Mouse (Mus musculus) brain, embryonic 14.5 days (tissue): ENCODE measurements at regions not wholly inside any gene's neighbourhood (a gene's known extent, or its start where the extent isn't known, plus 50 kb on each side); places are given as distances from the start of the nearest gene placed in this dataset.

Source experiments
- CTCF ChIP-seq: fragments of 200-500 bp; IDR thresholded peaks from 2 replicates; pipeline ENCODE4 v1.5.1; 2012; ENCODE audit warnings: inconsistent platforms, mild to moderate bottlenecking, moderate library complexity, borderline replicate concordance; ENCODE audit not compliant: insufficient read depth, insufficient read length; ENCODE audit errors: extremely low read depth
- POLR2A ChIP-seq: fragments of 200-500 bp; IDR thresholded peaks from 2 replicates; pipeline ENCODE4 v1.6.1; 2012; ENCODE audit warnings: mild to moderate bottlenecking, inconsistent platforms, borderline replicate concordance; ENCODE audit not compliant: poor library complexity, insufficient read depth, insufficient read length, severe bottlenecking; ENCODE audit errors: extremely low read depth

DNA sequence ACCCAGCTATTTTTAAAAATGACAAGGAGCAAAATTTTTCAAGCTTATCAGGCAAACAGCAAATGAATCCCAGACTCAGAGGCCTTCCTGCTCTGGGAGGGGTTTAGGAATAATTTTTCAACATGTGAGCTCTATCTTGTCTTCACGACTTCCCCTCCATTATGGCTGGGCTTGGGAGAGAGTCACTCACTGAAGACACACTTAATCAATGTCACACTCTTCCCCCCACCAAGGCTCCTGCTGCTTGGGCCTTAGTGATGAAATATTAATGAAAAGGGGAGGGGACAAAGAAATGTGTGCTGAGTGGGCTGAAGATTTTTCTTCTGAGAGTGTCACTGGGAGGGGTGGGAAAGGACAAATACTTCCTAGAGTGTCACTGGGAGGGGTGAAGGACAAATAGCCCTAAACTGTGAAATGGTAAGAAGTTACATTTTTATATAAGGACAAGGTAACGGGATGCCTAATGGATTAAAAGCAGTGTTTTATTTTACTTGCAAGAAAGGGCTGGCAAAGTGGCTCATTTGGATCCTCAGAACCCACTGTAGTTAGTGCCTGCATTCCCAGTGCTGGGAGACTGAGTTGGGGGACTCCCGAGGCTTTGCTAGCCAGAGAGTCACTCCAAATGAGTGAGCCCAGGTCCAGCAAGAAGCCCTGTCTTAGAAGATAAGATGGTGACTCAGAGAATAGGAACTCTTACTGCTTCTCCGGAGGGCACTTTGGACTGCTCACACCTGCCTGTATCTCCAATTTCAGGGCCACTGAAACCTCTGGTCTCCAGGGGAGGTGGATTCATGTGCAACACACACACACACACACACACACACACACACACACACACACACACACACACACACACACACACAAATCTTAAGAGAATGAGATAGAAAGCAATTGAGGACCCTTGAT lies 258.5 kb downstream of the Sox11 start:
- TF ChIP-seq POLR2A (no peak), CTCF (no peak)
